Mouse (Mus musculus) right cerebral cortex, postnatal 10 days (tissue): ENCODE results near the gene Ccl4.
A peak's percentile ranks its signal among the peaks of the same experiment; 100 is the strongest.

Source experiments
- DNase-seq, 2 experiments: peaks; one replicate each; pipeline ENCODE4 v3.0.0; 2021; ENCODE audit warnings: low spot score in 2 of 2

The Ccl4 gene

GRCm38 (mm10) chr11:83671743-83672142, 9.4 kb downstream of the Ccl4 start:
- no peak for DNase-seq

GRCm38 (mm10) chr11:83675665-83676064, 13.3 kb downstream of the Ccl4 start:
- no peak for DNase-seq

- DNase-seq, result no peak
Measured at GRCm38 (mm10) chr11:83689918-83690317, 27.5 kb downstream of the Ccl4 start.

- DNase-seq, result no peak
Measured at GRCm38 (mm10) chr11:83692008-83692407, 29.6 kb downstream of the Ccl4 start.

- no peak for DNase-seq
Measured at GRCm38 (mm10) chr11:83703705-83704104, 41.3 kb downstream of the Ccl4 start, which contains the start of gene Wfdc17. Gene Wfdc17, plus strand, starts transcription at chr11:83703991.

- no peak for DNase-seq
Measured at GRCm38 (mm10) chr11:83708715-83709114, 46.3 kb downstream of the Ccl4 start, which contains the start of gene Wfdc18. Gene Wfdc18, plus strand, starts transcription at chr11:83709015.

- peak in 1 of 2 experiments; percentile 23 for DNase-seq
Measured at GRCm38 (mm10) chr11:83709683-83710082, 47.3 kb downstream of the Ccl4 start.

- no peak for DNase-seq
Measured at GRCm38 (mm10) chr11:83712671-83713070, 50.3 kb downstream of the Ccl4 start.

GRCm38 (mm10) chr11:83713925-83714324, 51.5 kb downstream of the Ccl4 start:
- DNase-seq, result no peak
